Mouse (Mus musculus) megakaryocyte-erythroid progenitor cell, adult 5-6 weeks (primary cell): ENCODE measurements around the gene Ide. TPM values are rescaled to one million over a fixed set of nuclear protein-coding genes. Genes with fewer than 3 reads are reported as not detected.
A peak's percentile ranks its signal among the peaks of the same experiment; 100 is the strongest.

Source experiments
- ATAC-seq: replicated peaks from 2 replicates; pipeline ENCODE4 v1.8.0; 2016; ENCODE audit warnings: mild to moderate bottlenecking, inconsistent platforms; ENCODE audit not compliant: severe bottlenecking, poor library complexity, low FRiP score, low TSS enrichment
- total RNA-seq, 2 experiments: library from RNA; stranded (forward) in 1 of 2; stranded (reverse) in 1 of 2; fragments of 200-1000, 215-1000 nt in 1 of 2; fragments of >200 nt in 1 of 2; fragmentation: Nextera tagmentation in 1 of 2; gene quantifications; 2 replicates each; pipeline ENCODE4 v1.2.3; 2014 to 2017

Gene Ide
- total RNA-seq, 2 experiments from 2014 or later, result 73.1 to 103 TPM

- ATAC-seq, result no peak
Measured at GRCm38 (mm10) chr19:37283166-37283565, 54.5 kb downstream of the Ide start.

- no peak for ATAC-seq
Measured at GRCm38 (mm10) chr19:37281710-37282109, 55.9 kb downstream of the Ide start.

- no peak for ATAC-seq
Measured at GRCm38 (mm10) chr19:37279194-37279593, 58.5 kb downstream of the Ide start.

GRCm38 (mm10) chr19:37275555-37275954, 62.1 kb downstream of the Ide start:
- ATAC-seq, result no peak

- no peak for ATAC-seq
Measured at GRCm38 (mm10) chr19:37269106-37269505, 68.5 kb downstream of the Ide start.

GRCm38 (mm10) chr19:37265333-37266103, 72.1 kb downstream of the Ide start:
- peak; percentile 88 for ATAC-seq

- ATAC-seq, result no peak
Measured at GRCm38 (mm10) chr19:37263943-37264897, 73.4 kb downstream of the Ide start.

- no peak for ATAC-seq
Measured at GRCm38 (mm10) chr19:37263566-37263942, 74.1 kb downstream of the Ide start.

- ATAC-seq, result no peak
Measured at GRCm38 (mm10) chr19:37262389-37262788, 75.3 kb downstream of the Ide start.

- no peak for ATAC-seq
Measured at GRCm38 (mm10) chr19:37255321-37255720, 82.3 kb downstream of the Ide start.

- no peak for ATAC-seq
Measured at GRCm38 (mm10) chr19:37252104-37252503, 85.5 kb downstream of the Ide start.

GRCm38 (mm10) chr19:37248199-37248598, 89.5 kb downstream of the Ide start:
- no peak for ATAC-seq

- no peak for ATAC-seq
Measured at GRCm38 (mm10) chr19:37246859-37247258, 90.8 kb downstream of the Ide start.

GRCm38 (mm10) chr19:37242707-37243106, 94.9 kb downstream of the Ide start:
- ATAC-seq, result no peak

- no peak for ATAC-seq
Measured at GRCm38 (mm10) chr19:37241201-37241600, 96.5 kb downstream of the Ide start.

GRCm38 (mm10) chr19:37239096-37239495, 98.6 kb downstream of the Ide start:
- ATAC-seq, result peak; percentile 31; the same call in 1 of the 2 replicates

GRCm38 (mm10) chr19:37238651-37239050, 99.0 kb downstream of the Ide start:
- no peak for ATAC-seq

- ATAC-seq, result peak; percentile 69
Measured at GRCm38 (mm10) chr19:37237712-37238437, 99.8 kb downstream of the Ide start.

- ATAC-seq, result no peak
Measured at GRCm38 (mm10) chr19:37237306-37237705, 100.3 kb downstream of the Ide start.

- ATAC-seq, result no peak
Measured at GRCm38 (mm10) chr19:37235818-37236217, 101.8 kb downstream of the Ide start.
